Mouse (Mus musculus): ENCODE results near the gene Cnnm3. TPM values are rescaled to one million over a fixed set of nuclear protein-coding genes. Genes with fewer than 3 reads are reported as not detected.

Cnnm3 gene
- total RNA-seq, 2 experiments from 2014 or later, result 14.4 to 14.7 TPM

DNA sequence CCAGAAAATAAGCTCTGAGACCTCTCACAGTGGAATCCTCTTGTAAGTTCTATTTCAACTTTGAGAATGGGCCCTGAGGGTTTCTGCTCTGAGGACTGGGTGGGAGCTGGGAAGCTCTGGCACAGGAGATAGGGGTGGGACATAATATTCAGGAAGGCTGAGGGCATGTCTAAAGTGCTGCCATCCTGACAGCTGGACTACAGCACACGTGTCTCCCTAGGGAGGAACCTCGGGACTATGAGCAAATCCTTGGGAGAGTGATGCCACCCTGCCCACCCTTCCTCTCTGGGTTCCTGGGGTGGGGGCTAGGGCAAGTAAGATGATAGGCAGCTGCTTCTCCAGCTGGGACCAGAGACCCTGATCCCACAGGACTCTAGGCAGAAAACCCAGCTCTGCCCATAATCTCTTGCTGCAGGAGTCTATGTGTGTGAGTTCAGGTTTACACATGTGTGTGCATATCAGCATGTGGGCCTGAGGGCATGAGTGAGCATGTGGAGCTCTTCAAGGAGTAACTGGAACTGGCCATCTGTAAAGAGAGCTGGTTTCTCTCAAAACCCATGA lies 60.6 kb downstream of the Cnnm3 start:
- no peak for ATAC-seq (replicated peaks; ENCODE audit: poor library complexity, severe bottlenecking)

DNA sequence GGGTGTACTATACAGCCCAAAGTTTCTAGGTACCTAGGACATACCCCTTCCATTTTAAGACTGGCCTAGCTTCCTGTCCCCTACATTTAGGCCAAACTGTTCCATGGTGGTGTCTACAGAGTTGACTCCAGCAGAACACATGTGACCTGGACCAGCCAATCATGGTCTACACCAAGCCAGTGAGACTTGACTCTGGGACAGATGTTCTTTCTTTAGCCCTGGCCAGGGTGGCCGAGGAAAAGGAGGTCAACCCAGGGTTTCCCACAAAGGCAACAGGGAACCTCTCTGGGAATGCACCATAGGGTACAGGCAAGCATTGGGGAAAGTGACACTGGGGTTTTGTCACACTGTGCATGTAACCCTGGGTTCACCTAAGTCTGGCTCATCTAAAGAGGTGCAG lies 61.0 kb downstream of the Cnnm3 start:
- no peak for ATAC-seq (replicated peaks; ENCODE audit: poor library complexity, severe bottlenecking)

- ATAC-seq (replicated peaks; ENCODE audit: poor library complexity, severe bottlenecking), result no peak
These were observed 61.9 kb downstream of the Cnnm3 start for GRCm38 (mm10) chr1:36573524-36573923.

GRCm38 (mm10) chr1:36574196-36574955 lies 62.7 kb downstream of the Cnnm3 start:
- no peak for ATAC-seq (replicated peaks; ENCODE audit: poor library complexity, severe bottlenecking)

DNA sequence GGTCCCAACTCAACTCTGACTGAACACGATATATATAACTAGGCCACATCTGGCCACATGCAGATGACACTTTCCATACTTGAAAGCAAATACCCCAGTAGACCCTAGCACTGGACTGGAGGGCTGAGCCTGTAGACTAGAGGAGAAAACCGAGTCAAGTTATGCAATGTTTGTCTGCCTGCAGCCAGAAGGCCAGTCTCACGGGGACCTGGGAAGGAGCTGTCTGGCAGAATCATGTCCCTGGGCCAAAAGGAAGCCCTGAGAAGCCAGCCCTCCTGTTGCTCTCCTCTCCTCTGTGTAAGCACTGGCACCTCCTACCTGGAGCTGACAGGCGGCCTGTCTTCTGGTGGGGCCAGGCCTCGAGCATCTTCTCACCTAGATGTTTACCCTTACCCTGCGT lies 63.7 kb downstream of the Cnnm3 start:
- ATAC-seq (replicated peaks; ENCODE audit: poor library complexity, severe bottlenecking), result no peak

- ATAC-seq (replicated peaks; ENCODE audit: poor library complexity, severe bottlenecking), result no peak
These were observed 65.5 kb downstream of the Cnnm3 start for GRCm38 (mm10) chr1:36576991-36577675.

Other genes starting within 250 kb of the Cnnm3 start
- gene Neurl3, start 237.2 kb upstream of the Cnnm3 start, total RNA-seq (2014; fragmentation: Nextera tagmentation), result 9.8 and 13.1 TPM in 2 replicates
- gene Neurl3, start 237.2 kb upstream of the Cnnm3 start, total RNA-seq (2017), result 14.4 and 17.5 TPM in 2 replicates
- gene Arid5a, start 204.1 kb upstream of the Cnnm3 start, total RNA-seq (2014; fragmentation: Nextera tagmentation), result 36.0 and 42.2 TPM in 2 replicates
- 33.7 and 33.9 TPM in 2 replicates for gene Arid5a, start 204.1 kb upstream of the Cnnm3 start, total RNA-seq (2017)
- gene Kansl3, start 142.7 kb upstream of the Cnnm3 start, total RNA-seq (2014; fragmentation: Nextera tagmentation), result 37.2 and 57.8 TPM in 2 replicates
- gene Kansl3, start 142.7 kb upstream of the Cnnm3 start, total RNA-seq (2017), result 36.9 and 40.2 TPM in 2 replicates
- not detected in 2 replicates for gene Fer1l5, start 139.6 kb upstream of the Cnnm3 start, total RNA-seq (2014; fragmentation: Nextera tagmentation)
- gene Fer1l5, start 139.6 kb upstream of the Cnnm3 start, total RNA-seq (2017), result 0.77 TPM in 1 of 2 replicates, not detected in the other
- gene Lman2l, start 66.6 kb upstream of the Cnnm3 start, total RNA-seq (2014; fragmentation: Nextera tagmentation), result 21.0 and 25.0 TPM in 2 replicates
- gene Lman2l, start 66.6 kb upstream of the Cnnm3 start, total RNA-seq (2017), result 5.9 and 6.3 TPM in 2 replicates
- 7.6 and 14.1 TPM in 2 replicates for gene Cnnm4, start 40.2 kb upstream of the Cnnm3 start, total RNA-seq (2014; fragmentation: Nextera tagmentation)
- 4.4 and 6.1 TPM in 2 replicates for gene Cnnm4, start 40.2 kb upstream of the Cnnm3 start, total RNA-seq (2017)
- 7.0 and 12.2 TPM in 2 replicates for gene Ankrd23, start 25.0 kb downstream of the Cnnm3 start, total RNA-seq (2014; fragmentation: Nextera tagmentation)
- gene Ankrd23, start 25.0 kb downstream of the Cnnm3 start, total RNA-seq (2017), result 5.8 and 8.4 TPM in 2 replicates
- gene Gm42417, start 27.6 kb downstream of the Cnnm3 start, total RNA-seq (2014; fragmentation: Nextera tagmentation), result not detected in 2 replicates
- gene Gm42417, start 27.6 kb downstream of the Cnnm3 start, total RNA-seq (2017), result 0.93 TPM in 1 of 2 replicates, not detected in the other
- 4.9 and 6.5 TPM in 2 replicates for gene Ankrd39, start 35.6 kb downstream of the Cnnm3 start, total RNA-seq (2014; fragmentation: Nextera tagmentation)
- gene Ankrd39, start 35.6 kb downstream of the Cnnm3 start, total RNA-seq (2017), result 3.1 and 7.2 TPM in 2 replicates
- gene Sema4c, start 46.5 kb downstream of the Cnnm3 start, total RNA-seq (2014; fragmentation: Nextera tagmentation), result 2.0 and 2.3 TPM in 2 replicates
- 1.9 and 2.1 TPM in 2 replicates for gene Sema4c, start 46.5 kb downstream of the Cnnm3 start, total RNA-seq (2017)
- gene Fam178b, start 171.3 kb downstream of the Cnnm3 start, total RNA-seq (2014; fragmentation: Nextera tagmentation), result 3.6 TPM in 1 of 2 replicates, not detected in the other
- not detected in 2 replicates for gene Fam178b, start 171.3 kb downstream of the Cnnm3 start, total RNA-seq (2017)
- gene Cox5b, start 179.6 kb downstream of the Cnnm3 start, total RNA-seq (2014; fragmentation: Nextera tagmentation), result 609 and 614 TPM in 2 replicates
- 494 and 585 TPM in 2 replicates for gene Cox5b, start 179.6 kb downstream of the Cnnm3 start, total RNA-seq (2017)
- not detected in 2 replicates for gene 4933424G06Rik, start 198.3 kb downstream of the Cnnm3 start, total RNA-seq (2014; fragmentation: Nextera tagmentation)
- not detected in 2 replicates for gene 4933424G06Rik, start 198.3 kb downstream of the Cnnm3 start, total RNA-seq (2017)
- gene Actr1b, start 202.6 kb downstream of the Cnnm3 start, total RNA-seq (2014; fragmentation: Nextera tagmentation), result 34.3 and 59.5 TPM in 2 replicates
- gene Actr1b, start 202.6 kb downstream of the Cnnm3 start, total RNA-seq (2017), result 30.8 and 37.7 TPM in 2 replicates
- gene Zap70, start 249.9 kb downstream of the Cnnm3 start, total RNA-seq (2014; fragmentation: Nextera tagmentation), result not detected in 2 replicates
- 0.13 TPM in 1 of 2 replicates, not detected in the other for gene Zap70, start 249.9 kb downstream of the Cnnm3 start, total RNA-seq (2017)

All from granulocyte monocyte progenitor cell, adult 5-6 weeks (primary cell).